10 mouse cellular contexts compared by ENCODE assay signal in the genomic region with DNA sequence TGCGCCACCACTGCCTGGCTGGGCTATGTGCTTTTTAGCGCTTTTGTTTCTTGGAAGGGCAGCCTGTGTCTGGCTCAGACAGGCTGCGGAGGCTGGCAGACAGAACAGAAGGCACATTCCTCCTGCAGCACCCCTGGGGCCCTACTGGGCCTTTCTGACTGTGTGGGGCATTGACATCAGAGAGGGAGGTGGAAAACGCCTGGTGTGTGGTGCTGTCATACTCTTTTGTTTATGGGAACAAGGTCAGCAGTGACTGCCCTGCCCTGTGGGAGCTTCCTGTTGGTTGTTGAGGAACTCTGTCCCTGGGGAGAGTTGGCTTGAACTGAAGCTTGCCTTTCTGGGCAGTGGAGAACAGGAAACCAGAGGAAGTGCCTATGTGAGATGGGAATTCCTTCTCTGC. TPM values are rescaled to one million over a fixed set of nuclear protein-coding genes. Genes with fewer than 3 reads are reported as not detected.
A peak's percentile ranks its signal among the peaks of the same experiment; 100 is the strongest.
DNase-seq lines count a peak whose midpoint lies in the region; ATAC-seq and TF ChIP-seq lines count a peak whose summit lies in the region.
"Had no signal": no experiment of that assay in that cellular context is flagged by ENCODE, and none has a peak within 500 bp of the region (broad histone marks: within the 10 kb centered on the region; RNA-seq: fewer than 3 reads in every experiment).

No protein-coding gene starts in this region.

- H3K4me2 ChIP-seq in liver, embryonic 11.5 days: no peak overlapping the region
- H3K4me2 ChIP-seq in stomach, postnatal 0 days (replicated peaks; ENCODE audit: low read depth): no peak overlapping the region
- H3K4me2 ChIP-seq: neural tube, embryonic 12.5 days had no signal

- no peak overlapping the region for H3K4me3 ChIP-seq in ES-E14 (ENCODE audit: insufficient read depth in 1 of 2, low read depth in 1 of 2, low read length in 2 of 2, poor library complexity in 1 of 2, severe bottlenecking in 1 of 2)
- H3K4me3 ChIP-seq in liver, embryonic 11.5 days (ENCODE audit: low read depth, low read length): no peak overlapping the region
- no peak overlapping the region for H3K4me3 ChIP-seq in stomach, postnatal 0 days (ENCODE audit: low read depth, low read length)
- H3K4me3 ChIP-seq: neural tube, embryonic 12.5 days had no signal

- H3K4me1 ChIP-seq in ES-E14 (ENCODE audit: control insufficient read depth in 2 of 2, insufficient read depth in 2 of 2, low read length in 2 of 2, poor library complexity in 1 of 2): peaks cover 0 to 16% of the 10 kb centered on the region in 2 experiments; a peak in 1 of 4 replicates
- H3K4me1 ChIP-seq in liver, embryonic 11.5 days (replicated peaks; ENCODE audit: control insufficient read depth, insufficient read depth, low read length): peaks cover 25% of the 10 kb centered on the region
- peaks cover 8% of the 10 kb centered on the region for H3K4me1 ChIP-seq in stomach, postnatal 0 days (replicated peaks; ENCODE audit: control insufficient read depth, insufficient read depth)

- peaks cover 9% of the 10 kb centered on the region; the same call in 1 of the 2 replicates for H3K36me3 ChIP-seq in ES-E14 (ENCODE audit: control insufficient read depth, insufficient read depth, low read length, poor library complexity, severe bottlenecking)
- peaks cover 7% of the 10 kb centered on the region; the same call in 1 of the 2 replicates for H3K36me3 ChIP-seq in liver, embryonic 11.5 days (ENCODE audit: control insufficient read depth, insufficient read depth, low read length)
- peaks cover 12% of the 10 kb centered on the region; the same call in 1 of the 2 replicates for H3K36me3 ChIP-seq in stomach, postnatal 0 days (ENCODE audit: control insufficient read depth, insufficient read depth, low read length)

- in situ Hi-C loops in ES-E14 (cut with MboI; ENCODE audit: low sequenced_read_pairs in 2 of 2, unreplicated experiment in 2 of 2): no loop called here

- H3K9ac ChIP-seq in ES-E14 (ENCODE audit: insufficient read depth, low read depth, low read length, poor library complexity, severe bottlenecking): no peak overlapping the region
- H3K9ac ChIP-seq in liver, embryonic 11.5 days (ENCODE audit: low read depth, low read length): no peak overlapping the region
- H3K9ac ChIP-seq in stomach, postnatal 0 days (ENCODE audit: low read length): no peak overlapping the region
- H3K9ac ChIP-seq: neural tube, embryonic 12.5 days had no signal

- intact Hi-C loops in heart, postnatal 14 days (cut with DNase I): loop anchor here (1.0 kb wide), 1 partner anchor 16 kb away; no protein-coding TSS in a partner anchor

- H3K27me3 ChIP-seq in liver, embryonic 11.5 days (replicated peaks; ENCODE audit: control insufficient read depth, insufficient read depth, low read length): no peaks in the 10 kb centered on the region
- H3K27me3 ChIP-seq in stomach, postnatal 0 days (ENCODE audit: control insufficient read depth, insufficient read depth, low read length): no peaks in the 10 kb centered on the region
- H3K27me3 ChIP-seq: neural tube, embryonic 12.5 days had no signal

- 66% methylated on average over 4 of the region's 4 CpGs for WGBS in liver, embryonic 11.5 days
- WGBS in stomach, postnatal 0 days: 37% methylated on average over 4 of the region's 4 CpGs

- DNase-seq in 3T3-L1 (ENCODE audit: low read depth, low spot score) (peak; percentile 76), ES-E14 (ENCODE audit: low read depth, low spot score) (peak; percentile 62)
- DNase-seq in cerebellum, postnatal 36 days: peak; percentile 74 to 76
- peak; percentile 72 to 74 for DNase-seq in heart, postnatal 14 days
- DNase-seq in liver, embryonic 11.5 days (ENCODE audit: low spot score): no peak
- DNase-seq in stomach, postnatal 0 days (ENCODE audit: low spot score): peak; percentile 59
- no peak for DNase-seq in spleen, postnatal 14 days (ENCODE audit: low spot score in 2 of 2)
- no peak for DNase-seq in layer of hippocampus, postnatal 25 days (ENCODE audit: extremely low spot score in 1 of 2, low spot score in 1 of 2)

- no peak for ATAC-seq in liver, embryonic 11.5 days (replicated peaks; ENCODE audit: low FRiP score)
- ATAC-seq in stomach, postnatal 0 days (ENCODE audit: low FRiP score, low TSS enrichment): peak; percentile 59

- no peaks in the 10 kb centered on the region for H3K9me3 ChIP-seq in ES-E14 (ENCODE audit: control insufficient read depth, insufficient read depth, low read depth, low read length)
- H3K9me3 ChIP-seq in liver, embryonic 11.5 days (ENCODE audit: control insufficient read depth, low read length): no peaks in the 10 kb centered on the region
- no peaks in the 10 kb centered on the region for H3K9me3 ChIP-seq in stomach, postnatal 0 days (ENCODE audit: control insufficient read depth, low read length)
- H3K9me3 ChIP-seq: neural tube, embryonic 12.5 days had no signal

- TF ChIP-seq CTCF in stomach, postnatal 0 days (IDR thresholded peaks at IDR 0.05; ENCODE audit: low read depth): no peak

- peak overlapping the region; percentile 82 for H3K27ac ChIP-seq in ES-E14 (ENCODE audit: insufficient read depth, low read depth, low read length, poor library complexity, severe bottlenecking)
- H3K27ac ChIP-seq in liver, embryonic 11.5 days (ENCODE audit: low read depth, low read length): 0 out of 2 replicates have a peak overlapping the region, but pooled peaks have one; percentile 16
- peak overlapping the region; percentile 81 for H3K27ac ChIP-seq in stomach, postnatal 0 days (replicated peaks)
- H3K27ac ChIP-seq: neural tube, embryonic 12.5 days had no signal

- no peak for TF ChIP-seq EP300 in stomach, postnatal 0 days (optimal IDR thresholded peaks at IDR 0.05)

TF ChIP-seq in ES-E14, 5 proteins besides CTCF, POLR2A, EP300 and RAD21:
- TF ChIP-seq CHD2 (IDR thresholded peaks at IDR 0.05; ENCODE audit: low read depth, low read length): no peak
- no peak for TF ChIP-seq HCFC1 (IDR thresholded peaks at IDR 0.05; ENCODE audit: borderline replicate concordance, insufficient read depth, low read length)
- TF ChIP-seq MAFK (IDR thresholded peaks at IDR 0.05; ENCODE audit: insufficient read depth, low read depth, low read length): no peak
- TF ChIP-seq ZNF384 (IDR thresholded peaks at IDR 0.05; ENCODE audit: low read depth, low read length): no peak
- no peak for TF ChIP-seq ZC3H11A (IDR thresholded peaks at IDR 0.05; ENCODE audit: borderline replicate concordance, low read depth, low read length)

RNA-seq across cellular contexts. Expression of gene Gm28035, which starts 2.1 kb away (rescaled TPM):
- total RNA-seq in ES-E14 (2012; rRNA removed): 0.76 and 1.4 TPM in 2 replicates
- 1 to 10 TPM; 4.1 to 4.6 TPM for total RNA-seq in heart, postnatal 14 days (2021)
- polyA plus RNA-seq in liver, embryonic 11.5 days (2014; fragmentation: Nextera tagmentation; extraction: Ambion mirVana): 0.16 and 0.23 TPM in 2 replicates
- polyA plus RNA-seq in stomach, postnatal 0 days (2015; fragmentation: Nextera tagmentation; extraction: Ambion mirVana): 0.05 and 0.11 TPM in 2 replicates
- 1 to 10 TPM; 6.1 to 7.4 TPM for total RNA-seq in layer of hippocampus, postnatal 25 days (2021)

RNA-seq across cellular contexts. Expression of gene Lrrc8a, which starts 5.0 kb away (rescaled TPM):
- 26.6 and 35.1 TPM in 2 replicates for total RNA-seq in ES-E14 (2012; rRNA removed)
- 10 to 100 TPM; 90.1 to 90.5 TPM for total RNA-seq in heart, postnatal 14 days (2021)
- polyA plus RNA-seq in liver, embryonic 11.5 days (2014; fragmentation: Nextera tagmentation; extraction: Ambion mirVana): 21.4 and 21.7 TPM in 2 replicates
- polyA plus RNA-seq in stomach, postnatal 0 days (2015; fragmentation: Nextera tagmentation; extraction: Ambion mirVana): 30.3 and 31.7 TPM in 2 replicates
- 10 to 100 TPM; 57.1 to 60.7 TPM for total RNA-seq in layer of hippocampus, postnatal 25 days (2021)

RNA-seq across cellular contexts. Expression of gene Phyhd1, which starts 23.5 kb away (rescaled TPM):
- 2.7 and 5.5 TPM in 2 replicates for total RNA-seq in ES-E14 (2012; rRNA removed)
- 10 to 100 TPM; 50.1 to 66.9 TPM for total RNA-seq in heart, postnatal 14 days (2021)
- 10.5 and 11.7 TPM in 2 replicates for polyA plus RNA-seq in liver, embryonic 11.5 days (2014; fragmentation: Nextera tagmentation; extraction: Ambion mirVana)
- 5.8 and 7.1 TPM in 2 replicates for polyA plus RNA-seq in stomach, postnatal 0 days (2015; fragmentation: Nextera tagmentation; extraction: Ambion mirVana)
- 10 to 100 TPM; 18.6 to 24.8 TPM for total RNA-seq in layer of hippocampus, postnatal 25 days (2021)

RNA-seq across cellular contexts. Expression of gene Kyat1, which starts 36.9 kb away (rescaled TPM):
- 5.2 and 7.7 TPM in 2 replicates for total RNA-seq in ES-E14 (2012; rRNA removed)
- 10 to 100 TPM; 48.4 to 49.2 TPM for total RNA-seq in heart, postnatal 14 days (2021)
- polyA plus RNA-seq in liver, embryonic 11.5 days (2014; fragmentation: Nextera tagmentation; extraction: Ambion mirVana): 17.7 and 18.2 TPM in 2 replicates
- 81.2 and 89.3 TPM in 2 replicates for polyA plus RNA-seq in stomach, postnatal 0 days (2015; fragmentation: Nextera tagmentation; extraction: Ambion mirVana)
- total RNA-seq in layer of hippocampus, postnatal 25 days (2021): 10 to 100 TPM; 17.1 to 18.4 TPM

RNA-seq across cellular contexts. Expression of gene Gm28038, which starts 38.3 kb away (rescaled TPM):
- not detected in 2 replicates for total RNA-seq in ES-E14 (2012; rRNA removed)
- total RNA-seq in heart, postnatal 14 days (2021): 1 to 10 TPM in 1 of 2 experiments, not detected in 1; 2.2 TPM
- not detected in 2 replicates for polyA plus RNA-seq in liver, embryonic 11.5 days (2014; fragmentation: Nextera tagmentation; extraction: Ambion mirVana)
- polyA plus RNA-seq in stomach, postnatal 0 days (2015; fragmentation: Nextera tagmentation; extraction: Ambion mirVana): not detected in 2 replicates
- not detected for total RNA-seq in layer of hippocampus, postnatal 25 days (2021)
- polyA plus RNA-seq: embryonic facial prominence, embryonic 11.5 days; neural tube, embryonic 12.5 days had no signal

Comparison
In these comparisons a context has a peak if more than half of its experiments do, and no peak if none do; other contexts are left out.
1. DNase-seq: peak in 3T3-L1 (single experiment), ES-E14 (single experiment), cerebellum, postnatal 36 days (2 of 2), heart, postnatal 14 days (2 of 2) and stomach, postnatal 0 days (single experiment); none in liver, embryonic 11.5 days (single experiment), spleen, postnatal 14 days (0 of 2) and layer of hippocampus, postnatal 25 days (0 of 2).
2. H3K27ac ChIP-seq: peak in every context shown above with its lines; median percentile 82 in ES-E14; 81 in stomach, postnatal 0 days; 16 in liver, embryonic 11.5 days.